Mouse (Mus musculus) left cerebral cortex, adult 2 months (tissue): ENCODE results near the gene Rapgefl1. TPM values are rescaled to one million over a fixed set of nuclear protein-coding genes. Genes with fewer than 3 reads are reported as not detected.
"Not testable (repeated sequence)": the region's sequence is repeated elsewhere in the genome, so short reads cannot be mapped to it uniquely, and the experiment has no call there.

Experiments used
- DNase-seq, 2 experiments: peaks; one replicate each; pipeline ENCODE4 v3.0.0; 2021 to 2022; ENCODE audit warnings: low spot score in 2 of 2, mixed read lengths in 1 of 2; ENCODE audit errors: extremely low spot score in 1 of 2
- H3K27ac ChIP-seq: fragments of 200-600 bp; 2 replicates; pipeline ENCODE4 v1.8.1; 2022
- H3K4me3 ChIP-seq: fragments of 200-600 bp; 2 replicates; pipeline ENCODE4 v1.8.1; 2022
- CTCF ChIP-seq: fragments of 200-600 bp; IDR thresholded peaks from 2 replicates; pipeline ENCODE4 v1.8.1; 2022; ENCODE audit warnings: antibody characterized with exemption, mild to moderate bottlenecking, moderate library complexity
- intact Hi-C: fragments of 180-260 bp; cut with DNase I; formaldehyde crosslinking; loops from one replicate; pipeline ENCODE4 v1.15.1; 2025
- total RNA-seq, 2 experiments: library from RNA; stranded (reverse); gene quantifications; 2 replicates each; pipeline ENCODE4 v1.2.3; 2021

The Rapgefl1 gene
- total RNA-seq, 2 experiments from 2014 or later = 144 to 153 TPM

- intact Hi-C loops = no loop called here
- no peak for TF ChIP-seq CTCF
- no peak for DNase-seq
- Histone ChIP-seq H3K27ac (no peak overlapping the region), H3K4me3 (no peak overlapping the region)
Measured at GRCm38 (mm10) chr11:98820968-98821367, 15.6 kb upstream of the Rapgefl1 start.

- H3K4me3 ChIP-seq, intact Hi-C loops, DNase-seq, H3K27ac ChIP-seq: not testable (repeated sequence)
Measured at GRCm38 (mm10) chr11:98826071-98826470, 10.5 kb upstream of the Rapgefl1 start.

GRCm38 (mm10) chr11:98827877-98828276 is 8.7 kb upstream of the Rapgefl1 start:
- TF ChIP-seq CTCF = no peak

GRCm38 (mm10) chr11:98829091-98829775 is 7.4 kb upstream of the Rapgefl1 start:
- intact Hi-C loops = loop anchor here (2.0 kb wide), 1 partner anchor 128 kb away; the partner anchor contains the start of gene Csf3
- H3K4me3 ChIP-seq = no peak overlapping the region
- TF ChIP-seq CTCF = peak; percentile 84
- H3K27ac ChIP-seq = peak overlapping the region; percentile 69
- no peak for DNase-seq

More at GRCm38 (mm10) chr11:98827877-98828276, 8.7 kb upstream of the Rapgefl1 start:
- no peak overlapping the region for H3K27ac ChIP-seq
- DNase-seq = no peak
- H3K4me3 ChIP-seq = no peak overlapping the region
- intact Hi-C loops = loop anchor here (2.0 kb wide), 1 partner anchor 127 kb away; the partner anchor contains the start of gene Csf3

DNA sequence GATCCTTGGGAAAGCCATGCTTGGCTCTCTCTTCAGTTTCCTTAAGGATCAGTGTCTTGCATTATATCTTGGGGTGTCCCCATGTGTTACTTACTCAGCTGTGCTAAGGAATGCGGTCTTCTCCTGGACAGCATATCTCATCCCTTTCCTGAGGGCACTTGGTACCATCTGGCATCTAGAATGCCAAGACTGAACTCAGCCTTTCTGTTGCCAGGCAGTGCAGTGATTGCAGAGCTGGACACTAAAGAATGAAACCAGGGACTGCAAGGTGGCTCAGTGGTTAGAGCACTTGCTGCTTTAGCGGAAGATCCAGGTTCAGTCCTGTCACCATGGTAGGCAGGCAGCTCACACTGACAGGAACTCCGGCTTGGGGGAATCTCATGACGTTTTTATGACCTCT is 6.7 kb upstream of the Rapgefl1 start:
- DNase-seq = no peak
- H3K27ac ChIP-seq = peak overlapping the region; percentile 69
- intact Hi-C loops = loop anchor here (2.0 kb wide), 1 partner anchor 129 kb away; the partner anchor contains the start of gene Csf3

DNA sequence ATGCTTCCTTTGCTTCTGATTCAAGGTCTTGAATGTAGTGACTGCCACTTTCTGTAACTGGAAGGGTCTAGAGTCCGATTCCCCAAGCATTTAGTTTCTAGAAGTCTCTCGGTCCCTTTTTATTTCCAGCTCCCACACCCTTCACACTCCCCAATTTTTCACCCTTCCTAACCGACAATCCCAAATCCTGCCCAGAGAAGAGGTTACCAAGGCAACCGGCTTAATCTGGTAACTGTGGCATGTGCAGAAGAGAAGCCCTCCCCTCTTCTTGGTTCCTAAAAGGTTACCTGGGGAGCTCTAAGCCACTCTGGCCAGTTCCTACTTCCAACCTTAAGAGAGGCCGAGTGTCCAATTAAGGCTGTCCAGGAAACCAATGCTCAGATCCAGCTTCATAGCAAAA is 1.3 kb upstream of the Rapgefl1 start:
- TF ChIP-seq CTCF = no peak
- Histone ChIP-seq H3K4me3 (no peak overlapping the region), H3K27ac (peak overlapping the region; percentile 60)
- intact Hi-C loops = loop anchor here (5.0 kb wide), 1 partner anchor 38 kb away; the partner anchor contains the start of gene Msl1
- DNase-seq = no peak

More for the DNA sequence above, 6.7 kb upstream of the Rapgefl1 start:
- no peak for TF ChIP-seq CTCF
- H3K4me3 ChIP-seq = no peak overlapping the region

DNA sequence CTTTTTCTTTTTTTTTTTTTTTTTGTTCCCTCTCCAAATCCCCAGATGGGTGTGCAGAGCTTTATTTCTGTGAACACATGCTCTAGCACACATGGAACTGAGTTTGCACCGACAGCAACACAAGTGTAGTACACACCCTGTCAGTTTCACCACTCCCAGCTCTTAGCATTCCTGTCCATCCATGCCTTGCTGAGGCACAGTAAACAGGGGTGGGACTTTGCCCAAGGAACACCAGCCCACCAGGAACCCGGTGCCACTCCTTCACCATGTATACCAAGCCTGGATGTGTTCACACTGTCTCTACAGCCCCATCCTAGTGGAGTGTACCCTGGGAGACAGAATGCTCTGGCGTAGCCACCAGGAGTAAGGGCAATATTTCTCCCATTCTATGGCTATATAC is 860 bp upstream of the Rapgefl1 start:
- no peak for DNase-seq
- intact Hi-C loops = loop anchor here (5.0 kb wide), 1 partner anchor 38 kb away; the partner anchor contains the start of gene Msl1
- H3K27ac ChIP-seq = no peak overlapping the region; the same call in 1 of the 2 replicates
- no peak overlapping the region for H3K4me3 ChIP-seq
- TF ChIP-seq CTCF = no peak

DNA sequence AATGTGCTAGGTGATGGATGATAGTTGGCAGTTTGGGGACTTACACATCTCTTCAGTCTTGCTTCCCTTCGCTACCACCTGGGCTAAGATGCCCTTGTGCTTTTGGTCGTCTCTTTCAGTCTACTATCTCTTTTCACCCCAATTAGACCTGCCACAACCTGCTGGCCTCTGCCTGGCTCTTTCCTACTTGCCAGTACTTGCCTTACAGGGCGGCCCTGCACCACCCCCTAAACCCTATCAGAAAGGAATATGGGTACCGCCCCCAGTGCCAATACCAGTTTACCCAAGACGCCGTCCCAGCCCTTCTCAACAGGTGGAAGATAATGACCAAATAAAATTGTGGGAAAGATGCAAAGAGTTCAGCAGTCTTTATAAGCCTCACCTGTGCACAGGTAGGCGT is 457 bp upstream of the Rapgefl1 start:
- intact Hi-C loops = loop anchor here (5.0 kb wide), 1 partner anchor 39 kb away; the partner anchor contains the start of gene Msl1
- Histone ChIP-seq H3K4me3 (peak overlapping the region; percentile 88), H3K27ac (peak overlapping the region; percentile 94; the same call in 1 of the 2 replicates)
- TF ChIP-seq CTCF = no peak
- no peak for DNase-seq

- no peak; the same call in 1 of the 2 replicates for TF ChIP-seq CTCF
- peak in 1 of 2 experiments; percentile 47 for DNase-seq
- peak overlapping the region; percentile 94 for H3K27ac ChIP-seq
- peak overlapping the region; percentile 88 for H3K4me3 ChIP-seq
- intact Hi-C loops = loop anchor here (5.0 kb wide), 1 partner anchor 40 kb away; the partner anchor contains the start of gene Msl1
Measured at GRCm38 (mm10) chr11:98837231-98837704, 683 bp downstream of the Rapgefl1 start.

GRCm38 (mm10) chr11:98837917-98838316 is 1.3 kb downstream of the Rapgefl1 start:
- Histone ChIP-seq H3K27ac (peak overlapping the region; percentile 94), H3K4me3 (peak overlapping the region; percentile 88)
- intact Hi-C loops = loop anchor here (5.0 kb wide), 1 partner anchor 41 kb away; the partner anchor contains the start of gene Msl1
- no peak for TF ChIP-seq CTCF
- DNase-seq = peak in 1 of 2 experiments; percentile 39

DNA sequence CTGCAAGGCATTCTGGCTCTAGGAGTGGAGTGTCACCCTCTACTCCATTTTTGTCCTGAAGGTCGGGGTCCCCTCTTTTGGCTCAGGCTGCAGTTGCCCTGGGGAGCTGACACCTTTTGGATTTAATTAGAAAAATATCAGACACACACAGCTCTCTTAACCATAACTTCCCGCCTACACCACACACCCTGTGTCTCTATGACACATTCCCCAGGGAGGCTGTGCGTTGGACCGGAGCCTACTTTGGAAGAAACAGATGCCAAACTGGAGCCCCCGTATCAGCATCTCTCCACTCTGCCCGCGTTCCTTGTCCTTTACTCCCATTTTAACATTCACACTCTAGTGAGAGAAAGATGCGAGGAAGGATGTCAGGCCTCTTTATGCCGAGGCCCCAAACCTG is 1.9 kb downstream of the Rapgefl1 start:
- TF ChIP-seq CTCF = no peak
- peak; percentile 62 to 73 for DNase-seq
- Histone ChIP-seq H3K4me3 (peak overlapping the region; percentile 88), H3K27ac (peak overlapping the region; percentile 94; the same call in 1 of the 2 replicates)
- intact Hi-C loops = loop anchor here (5.0 kb wide), 1 partner anchor 41 kb away; the partner anchor contains the start of gene Msl1

DNA sequence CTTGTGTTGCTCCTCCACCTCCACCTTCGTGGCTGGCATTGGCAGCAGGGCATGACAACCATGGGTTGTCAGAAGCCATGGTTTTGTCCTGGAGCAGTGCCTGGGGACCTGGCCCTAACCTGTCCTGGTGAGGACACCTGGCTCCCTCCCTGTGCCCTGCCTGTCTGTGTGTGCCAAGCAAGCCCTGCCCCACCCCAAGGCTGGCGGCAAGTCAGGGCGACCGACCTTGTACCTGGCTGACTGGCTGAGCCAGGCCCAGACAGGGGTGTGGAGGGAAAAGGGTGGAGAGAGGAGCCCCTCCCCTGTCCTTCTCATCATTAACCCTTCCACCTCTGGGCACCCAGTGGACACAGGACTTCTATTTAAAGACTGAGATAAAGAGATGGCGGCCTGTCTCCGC is 2.8 kb downstream of the Rapgefl1 start:
- intact Hi-C loops = loop anchor here (5.0 kb wide), 1 partner anchor 42 kb away; the partner anchor contains the start of gene Msl1

More for the DNA sequence above, 2.8 kb downstream of the Rapgefl1 start:
- H3K4me3 ChIP-seq = peak overlapping the region; percentile 88
- TF ChIP-seq CTCF = no peak
- no peak overlapping the region for H3K27ac ChIP-seq
- no peak for DNase-seq
